Mouse (Mus musculus) E14TG2a.4 (cell line): ENCODE data around the gene Syt1.

Experiments used
- CTCF ChIP-seq: conservative IDR thresholded peaks from 2 replicates; pipeline ENCODE4 v1.5.1; 2014; ENCODE audit warnings: low read length
- POU5F1 ChIP-seq: IDR thresholded peaks from 2 replicates; pipeline ENCODE4 v1.6.1; 2014; ENCODE audit warnings: low read length, borderline replicate concordance

GRCm38 (mm10) chr10:108905264-108905663, 105.5 kb downstream of the Syt1 start:
- TF ChIP-seq CTCF: no peak
- no peak for TF ChIP-seq POU5F1
